ENCODE assay signal across 19 mouse cellular contexts in the genomic region with DNA sequence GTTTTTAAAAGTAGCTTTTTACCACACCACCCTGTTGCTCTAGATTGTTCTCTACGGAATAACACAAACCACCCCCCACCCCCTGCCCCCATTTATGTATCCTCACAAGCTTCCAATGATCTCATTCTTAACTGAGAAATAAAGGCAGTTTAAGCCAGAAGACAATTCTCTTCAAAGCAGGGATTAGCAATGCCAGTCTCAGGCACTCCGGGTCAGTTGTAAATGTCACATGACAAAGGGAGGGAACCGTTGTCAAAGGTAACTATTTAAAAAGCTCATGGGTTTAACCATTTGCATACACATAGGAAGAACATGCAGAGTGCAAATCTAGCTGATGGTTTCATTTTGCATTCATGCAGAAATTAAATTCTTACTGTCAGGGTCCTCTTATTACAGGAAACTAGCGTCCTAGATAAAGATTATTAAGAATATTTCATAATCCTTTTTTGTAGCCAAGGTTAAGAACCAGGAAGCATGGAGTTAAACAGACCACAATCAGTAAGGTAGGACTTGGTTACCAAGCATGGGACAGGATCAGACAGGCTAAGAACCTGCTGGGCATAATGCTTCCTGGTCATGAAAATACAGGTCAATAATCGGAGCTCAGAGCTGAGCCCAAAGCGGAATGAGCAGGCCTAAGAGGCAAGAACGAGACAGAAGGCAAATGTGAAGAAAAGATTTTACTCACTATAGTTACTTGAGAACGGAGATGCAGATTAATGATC.
DNase-seq lines count a peak whose midpoint lies in the region; ATAC-seq lines count a peak whose summit lies in the region.
"Had no signal": no experiment of that assay in that cellular context is flagged by ENCODE, and none has a peak within 500 bp of the region (broad histone marks: within the 10 kb centered on the region; RNA-seq: fewer than 3 reads in every experiment).

No protein-coding gene starts in this region.

- no peaks in the 10 kb centered on the region for H3K36me3 ChIP-seq in midbrain, embryonic 11.5 days (ENCODE audit: control insufficient read depth, insufficient read depth, low read length)
- no peaks in the 10 kb centered on the region for H3K36me3 ChIP-seq in midbrain, embryonic 15.5 days (replicated peaks)
- H3K36me3 ChIP-seq in intestine, embryonic 14.5 days (ENCODE audit: control insufficient read depth, insufficient read depth, low read length): no peaks in the 10 kb centered on the region
- H3K36me3 ChIP-seq in intestine, embryonic 15.5 days: no peaks in the 10 kb centered on the region
- no peaks in the 10 kb centered on the region for H3K36me3 ChIP-seq in stomach, embryonic 16.5 days (ENCODE audit: control insufficient read depth, insufficient read depth, low read length)
- H3K36me3 ChIP-seq: embryonic facial prominence, embryonic 12.5 days; forebrain, embryonic 15.5 days; heart, embryonic 15.5 days; hindbrain, embryonic 13.5 days had no signal

- no peak overlapping the region for H3K4me2 ChIP-seq in midbrain, embryonic 11.5 days
- H3K4me2 ChIP-seq in midbrain, embryonic 15.5 days: no peak overlapping the region
- H3K4me2 ChIP-seq in intestine, embryonic 14.5 days (ENCODE audit: low read length): no peak overlapping the region
- no peak overlapping the region for H3K4me2 ChIP-seq in intestine, embryonic 15.5 days (replicated peaks)
- no peak overlapping the region for H3K4me2 ChIP-seq in stomach, embryonic 16.5 days (ENCODE audit: low read depth, low read length)
- H3K4me2 ChIP-seq: embryonic facial prominence, embryonic 12.5 days; forebrain, embryonic 15.5 days; heart, embryonic 11.5 days; heart, embryonic 15.5 days; hindbrain, embryonic 13.5 days had no signal

- DNase-seq in midbrain, embryonic 11.5 days (ENCODE audit: low spot score, missing footprints): peak; percentile 85
- no peak for DNase-seq in intestine, embryonic 14.5 days (ENCODE audit: low spot score)
- no peak for DNase-seq in gastrocnemius, adult 8-10 months (ENCODE audit: low spot score in 2 of 2)
- no peak for DNase-seq in thymus, postnatal 10 days (ENCODE audit: low spot score in 2 of 2)
- DNase-seq: adrenal gland, adult 2 months; adrenal gland, postnatal 25 days; cerebellum, adult 18-20 months; cerebellum, adult 9-11 months; gastrocnemius, postnatal 10 days; heart, adult 2 months; heart, postnatal 14 days had no signal

- peak; percentile 62 for ATAC-seq in midbrain, embryonic 11.5 days (ENCODE audit: low FRiP score)
- no peak for ATAC-seq in midbrain, embryonic 15.5 days (replicated peaks)
- peak; percentile 84 for ATAC-seq in intestine, embryonic 14.5 days (replicated peaks; ENCODE audit: low FRiP score, low TSS enrichment, low read depth)
- peak; percentile 75 for ATAC-seq in intestine, embryonic 15.5 days
- ATAC-seq in stomach, embryonic 16.5 days (ENCODE audit: insufficient read depth, low FRiP score): no peak; the same call in 1 of the 2 replicates
- ATAC-seq: forebrain, embryonic 15.5 days had no signal

- H3K9ac ChIP-seq in midbrain, embryonic 11.5 days (ENCODE audit: low read length): no peak overlapping the region
- no peak overlapping the region for H3K9ac ChIP-seq in midbrain, embryonic 15.5 days
- H3K9ac ChIP-seq in intestine, embryonic 14.5 days (ENCODE audit: low read length): no peak overlapping the region
- no peak overlapping the region for H3K9ac ChIP-seq in intestine, embryonic 15.5 days
- no peak overlapping the region for H3K9ac ChIP-seq in stomach, embryonic 16.5 days (ENCODE audit: low read length)
- H3K9ac ChIP-seq: embryonic facial prominence, embryonic 12.5 days; forebrain, embryonic 15.5 days; heart, embryonic 15.5 days; hindbrain, embryonic 13.5 days had no signal

- H3K27ac ChIP-seq in midbrain, embryonic 11.5 days (ENCODE audit: low read depth, low read length): no peak overlapping the region
- H3K27ac ChIP-seq in midbrain, embryonic 15.5 days: no peak overlapping the region
- H3K27ac ChIP-seq in intestine, embryonic 14.5 days (ENCODE audit: low read depth): 0 out of 2 replicates have a peak overlapping the region, but pooled peaks have one; percentile 16
- H3K27ac ChIP-seq in intestine, embryonic 15.5 days: no peak overlapping the region
- H3K27ac ChIP-seq in stomach, embryonic 16.5 days (ENCODE audit: low read length): peak overlapping the region; percentile 50; the same call in 1 of the 2 replicates
- H3K27ac ChIP-seq: embryonic facial prominence, embryonic 12.5 days; forebrain, embryonic 15.5 days; heart, adult 2 months; heart, embryonic 15.5 days; hindbrain, embryonic 13.5 days had no signal

- WGBS in midbrain, embryonic 11.5 days: 41% methylated on average over 8 of the region's 8 CpGs
- 32% methylated on average over 8 of the region's 8 CpGs for WGBS in midbrain, embryonic 15.5 days
- 52% methylated on average over 8 of the region's 8 CpGs for WGBS in intestine, embryonic 14.5 days
- WGBS in intestine, embryonic 15.5 days: 54% methylated on average over 8 of the region's 8 CpGs
- 57% methylated on average over 8 of the region's 8 CpGs for WGBS in stomach, embryonic 16.5 days

- peaks cover 3% of the 10 kb centered on the region for H3K4me1 ChIP-seq in midbrain, embryonic 11.5 days (ENCODE audit: control insufficient read depth, insufficient read depth, low read length)
- no peaks in the 10 kb centered on the region for H3K4me1 ChIP-seq in midbrain, embryonic 15.5 days
- no peaks in the 10 kb centered on the region for H3K4me1 ChIP-seq in intestine, embryonic 14.5 days (replicated peaks; ENCODE audit: control insufficient read depth, insufficient read depth, low read length)
- no peaks in the 10 kb centered on the region for H3K4me1 ChIP-seq in intestine, embryonic 15.5 days (replicated peaks)
- H3K4me1 ChIP-seq in stomach, embryonic 16.5 days (ENCODE audit: control insufficient read depth, insufficient read depth, low read length): no peaks in the 10 kb centered on the region
- H3K4me1 ChIP-seq: heart, embryonic 15.5 days; hindbrain, embryonic 13.5 days had no signal

- H3K27me3 ChIP-seq in midbrain, embryonic 11.5 days (ENCODE audit: control insufficient read depth, insufficient read depth, low read length): no peaks in the 10 kb centered on the region
- no peaks in the 10 kb centered on the region for H3K27me3 ChIP-seq in midbrain, embryonic 15.5 days (replicated peaks)
- no peaks in the 10 kb centered on the region for H3K27me3 ChIP-seq in intestine, embryonic 14.5 days (replicated peaks; ENCODE audit: control insufficient read depth, insufficient read depth, low read length)
- H3K27me3 ChIP-seq in intestine, embryonic 15.5 days (replicated peaks): no peaks in the 10 kb centered on the region
- no peaks in the 10 kb centered on the region for H3K27me3 ChIP-seq in stomach, embryonic 16.5 days (ENCODE audit: control insufficient read depth, insufficient read depth, low read length)
- H3K27me3 ChIP-seq: embryonic facial prominence, embryonic 12.5 days; forebrain, embryonic 15.5 days; heart, embryonic 15.5 days; hindbrain, embryonic 13.5 days had no signal

- H3K4me3 ChIP-seq in midbrain, embryonic 11.5 days (ENCODE audit: low read depth, low read length): no peak overlapping the region
- H3K4me3 ChIP-seq in midbrain, embryonic 15.5 days: no peak overlapping the region
- no peak overlapping the region for H3K4me3 ChIP-seq in intestine, embryonic 14.5 days (ENCODE audit: low read depth, low read length)
- no peak overlapping the region for H3K4me3 ChIP-seq in intestine, embryonic 15.5 days (replicated peaks)
- no peak overlapping the region for H3K4me3 ChIP-seq in stomach, embryonic 16.5 days (replicated peaks; ENCODE audit: low read length)
- H3K4me3 ChIP-seq: embryonic facial prominence, embryonic 12.5 days; forebrain, embryonic 15.5 days; heart, adult 2 months; heart, embryonic 15.5 days; hindbrain, embryonic 13.5 days had no signal

- no peaks in the 10 kb centered on the region for H3K9me3 ChIP-seq in midbrain, embryonic 11.5 days (ENCODE audit: control insufficient read depth, low read length)
- no peaks in the 10 kb centered on the region for H3K9me3 ChIP-seq in midbrain, embryonic 15.5 days
- no peaks in the 10 kb centered on the region for H3K9me3 ChIP-seq in intestine, embryonic 14.5 days (ENCODE audit: control insufficient read depth, low read length)
- H3K9me3 ChIP-seq in intestine, embryonic 15.5 days: no peaks in the 10 kb centered on the region
- H3K9me3 ChIP-seq in stomach, embryonic 16.5 days (replicated peaks; ENCODE audit: control insufficient read depth, low read length): no peaks in the 10 kb centered on the region
- H3K9me3 ChIP-seq: embryonic facial prominence, embryonic 12.5 days; forebrain, embryonic 15.5 days; heart, embryonic 15.5 days; hindbrain, embryonic 13.5 days had no signal

Comparison
In these comparisons a context has a peak if more than half of its experiments do, and no peak if none do; other contexts are left out.
1. ATAC-seq: peak in midbrain, embryonic 11.5 days (single experiment), intestine, embryonic 14.5 days (single experiment) and intestine, embryonic 15.5 days (single experiment); none in midbrain, embryonic 15.5 days (single experiment) and stomach, embryonic 16.5 days (single experiment).
2. H3K27ac ChIP-seq: peak in intestine, embryonic 14.5 days (single experiment) and stomach, embryonic 16.5 days (single experiment); none in midbrain, embryonic 11.5 days (single experiment), midbrain, embryonic 15.5 days (single experiment) and intestine, embryonic 15.5 days (single experiment).